ENCODE assay signal across 8 mouse cellular contexts in the genomic region with DNA sequence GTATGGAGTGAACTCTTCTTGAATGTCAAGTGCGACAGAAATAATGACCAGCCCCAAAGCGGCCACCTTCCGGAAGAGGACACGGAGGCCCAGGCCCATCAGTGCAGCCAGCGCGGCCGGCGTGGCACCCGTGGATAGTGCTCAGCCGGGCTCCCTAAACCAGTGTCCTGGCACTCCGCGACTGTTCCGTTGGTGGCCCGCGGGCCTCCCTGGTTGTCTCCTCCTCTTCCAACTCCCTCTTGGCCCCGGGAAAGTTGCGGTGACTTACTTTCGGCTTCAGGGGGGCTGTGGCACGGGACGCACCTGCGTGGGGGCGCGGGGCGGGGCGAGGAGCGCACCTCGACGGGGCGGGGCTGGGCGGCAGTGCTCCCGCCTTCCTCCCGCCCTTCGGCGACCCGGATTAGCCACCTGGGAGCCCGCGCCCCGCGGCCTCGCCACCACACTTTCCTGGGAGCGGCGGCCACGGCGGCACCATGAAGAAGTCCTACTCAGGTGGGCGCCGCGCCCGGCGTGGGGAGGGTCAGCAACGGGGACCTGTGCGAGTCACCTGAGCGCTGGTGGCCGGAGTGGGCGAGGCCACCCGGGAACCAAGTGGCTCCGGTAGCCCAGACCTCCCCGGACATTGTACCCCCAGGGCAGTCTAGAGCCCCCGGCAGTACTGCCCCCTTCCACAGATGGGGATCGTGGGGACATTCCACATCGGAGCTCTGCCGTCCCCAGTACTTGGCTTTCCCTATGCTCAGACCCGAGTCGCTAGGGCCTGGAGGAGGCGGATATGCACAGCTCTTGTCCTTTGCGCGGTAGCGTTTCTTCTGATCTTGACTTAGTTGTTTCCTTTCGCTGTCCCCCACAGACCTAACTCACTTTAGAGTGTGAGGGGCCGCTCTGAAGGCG. TPM values are rescaled to one million over a fixed set of nuclear protein-coding genes. Genes with fewer than 3 reads are reported as not detected.
A peak's percentile ranks its signal among the peaks of the same experiment; 100 is the strongest.
DNase-seq lines count a peak whose midpoint lies in the region; ATAC-seq and TF ChIP-seq lines count a peak whose summit lies in the region.

A gene (plus strand): TSS at position 380 of the 894 bp plus-strand sequence.

- no peak for TF ChIP-seq CTCF in E14TG2a.4 (conservative IDR thresholded peaks at IDR 0.05; ENCODE audit: low read length)
- no peak for TF ChIP-seq CTCF in hindbrain, postnatal 0 days (IDR thresholded peaks at IDR 0.05; ENCODE audit: low read depth)

- peak within 1 kb of the TSS; percentile 84 for H3K4me3 ChIP-seq in E14TG2a.4 (replicated peaks; ENCODE audit: low read length)
- H3K4me3 ChIP-seq in hindbrain, postnatal 0 days (ENCODE audit: low read length), result peak within 1 kb of the TSS; percentile 34

- H3K27me3 ChIP-seq in E14TG2a.4 (ENCODE audit: insufficient read depth, low read length), result peaks cover 81% of the 10 kb centered on the region
- H3K27me3 ChIP-seq in hindbrain, postnatal 0 days (ENCODE audit: insufficient read depth, low read length), result peaks cover 15% of the 10 kb centered on the region

- peak; percentile 46 for DNase-seq in adrenal gland, postnatal 25 days
- DNase-seq in forelimb bud, embryonic 11.5 days (ENCODE audit: low read depth, low spot score), result peak; percentile 25
- DNase-seq in hindbrain, postnatal 0 days (ENCODE audit: low spot score), result no peak
- no peak for DNase-seq in left cerebral cortex, postnatal 4 days
- DNase-seq in thymus, postnatal 0 days (ENCODE audit: low spot score), result peak; percentile 61
- no peak for DNase-seq in c-Kit-positive CD71-positive TER-119-positive erythroid progenitor cells, embryonic 14.5 days (ENCODE audit: low spot score)

- ATAC-seq in hindbrain, postnatal 0 days, result no peak
- no peak for ATAC-seq in megakaryocyte-erythroid progenitor cell, adult 5-6 weeks (replicated peaks; ENCODE audit: low FRiP score, low TSS enrichment, poor library complexity, severe bottlenecking)

- peak within 1 kb of the TSS; percentile 59 for H3K4me2 ChIP-seq in hindbrain, postnatal 0 days (ENCODE audit: low read depth, low read length)

- peaks cover 3% of the 10 kb centered on the region; the same call in 1 of the 2 replicates for H3K9me3 ChIP-seq in E14TG2a.4 (ENCODE audit: low read length)
- no peaks in the 10 kb centered on the region for H3K9me3 ChIP-seq in hindbrain, postnatal 0 days (ENCODE audit: low read length)

- no peaks in the 10 kb centered on the region for H3K36me3 ChIP-seq in E14TG2a.4 (ENCODE audit: insufficient read depth, low read length)
- no peaks in the 10 kb centered on the region for H3K36me3 ChIP-seq in hindbrain, postnatal 0 days (ENCODE audit: insufficient read depth, low read length)

- intact Hi-C loops in left cerebral cortex, postnatal 4 days (cut with DNase I), result no loop called here

- H3K4me1 ChIP-seq in E14TG2a.4 (replicated peaks; ENCODE audit: low read depth, low read length), result peaks cover 26% of the 10 kb centered on the region; the same call in 1 of the 2 replicates
- H3K4me1 ChIP-seq in hindbrain, postnatal 0 days (ENCODE audit: insufficient read depth, low read length), result peaks cover 8% of the 10 kb centered on the region; the same call in 1 of the 2 replicates

- WGBS in hindbrain, postnatal 0 days, result 2% methylated on average over 66 of the region's 70 CpGs

- H3K27ac ChIP-seq in hindbrain, postnatal 0 days, result no peak within 1 kb of the TSS

- peak within 1 kb of the TSS; percentile 35; the same call in 1 of the 2 replicates for H3K9ac ChIP-seq in hindbrain, postnatal 0 days (replicated peaks; ENCODE audit: low read length)

RNA-seq across cellular contexts. Expression of the gene that starts here (rescaled TPM):
- 122 and 148 TPM in 2 replicates for total RNA-seq in adrenal gland, postnatal 25 days (2021)
- total RNA-seq in hindbrain, postnatal 0 days (2014; rRNA removed), result 111 and 112 TPM in 2 replicates
- 88.8 and 89.8 TPM in 2 replicates for polyA plus RNA-seq in hindbrain, postnatal 0 days (2015; fragmentation: Nextera tagmentation; extraction: Ambion mirVana)
- 100 to 1,000 TPM in 1 of 2 experiments, 10 to 100 TPM in 1; 94.9 to 103 TPM for total RNA-seq in left cerebral cortex, postnatal 4 days (2021)
- total RNA-seq in megakaryocyte-erythroid progenitor cell, adult 5-6 weeks (2014; fragmentation: Nextera tagmentation), result 41.8 and 46.9 TPM in 2 replicates
- 60.5 and 68.2 TPM in 2 replicates for total RNA-seq in megakaryocyte-erythroid progenitor cell, adult 5-6 weeks (2017)
- polyA plus RNA-seq in thymus, postnatal 0 days (2015; fragmentation: Nextera tagmentation; extraction: Ambion mirVana), result 220 and 222 TPM in 2 replicates

Comparison
In these comparisons a context has a peak if more than half of its experiments do, and no peak if none do; other contexts are left out.
1. DNase-seq: peak in adrenal gland, postnatal 25 days (single experiment), forelimb bud, embryonic 11.5 days (single experiment) and thymus, postnatal 0 days (single experiment); none in hindbrain, postnatal 0 days (single experiment), left cerebral cortex, postnatal 4 days (single experiment) and c-Kit-positive CD71-positive TER-119-positive erythroid progenitor cells, embryonic 14.5 days (single experiment).